Mouse (Mus musculus): Measurements from ENCODE around the gene Hlf. TPM values are rescaled to one million over a fixed set of nuclear protein-coding genes. Genes with fewer than 3 reads are reported as not detected.

The Hlf gene
- polyA plus RNA-seq, 1 experiment from 2014 or later: 6.6 TPM

- Histone ChIP-seq H3K27ac (ENCODE audit: low read length) (no peak overlapping the region), H3K4me2 (ENCODE audit: low read length) (no peak overlapping the region), H3K4me1 (ENCODE audit: control insufficient read depth, insufficient read depth, low read length) (no peaks in the 10 kb centered on the region), H3K27me3 (ENCODE audit: control insufficient read depth, insufficient read depth, low read depth, low read length) (no peaks in the 10 kb centered on the region), H3K9ac (ENCODE audit: low read depth, low read length) (no peak overlapping the region), H3K36me3 (ENCODE audit: control insufficient read depth, insufficient read depth, low read length) (no peaks in the 10 kb centered on the region), H3K4me3 (ENCODE audit: low read depth, low read length) (no peak overlapping the region), H3K9me3 (replicated peaks; ENCODE audit: control insufficient read depth, low read length, poor library complexity, severe bottlenecking) (no peaks in the 10 kb centered on the region)
- no peak for ATAC-seq
- WGBS: 93% methylated on average over 2 of the region's 2 CpGs
Observed at GRCm38 (mm10) chr11:90294622-90295021, 96.1 kb downstream of the Hlf start.

- ATAC-seq: no peak
- no peak overlapping the region for H3K4me3 ChIP-seq (ENCODE audit: low read depth, low read length)
- no peaks in the 10 kb centered on the region for H3K9me3 ChIP-seq (replicated peaks; ENCODE audit: control insufficient read depth, low read length, poor library complexity, severe bottlenecking)
Observed at GRCm38 (mm10) chr11:90292766-90293165, 97.9 kb downstream of the Hlf start.

GRCm38 (mm10) chr11:90291156-90291555, 99.5 kb downstream of the Hlf start:
- Histone ChIP-seq H3K9ac (ENCODE audit: low read depth, low read length) (no peak overlapping the region), H3K4me1 (ENCODE audit: control insufficient read depth, insufficient read depth, low read length) (no peaks in the 10 kb centered on the region), H3K27me3 (ENCODE audit: control insufficient read depth, insufficient read depth, low read depth, low read length) (no peaks in the 10 kb centered on the region), H3K4me3 (ENCODE audit: low read depth, low read length) (no peak overlapping the region), H3K36me3 (ENCODE audit: control insufficient read depth, insufficient read depth, low read length) (no peaks in the 10 kb centered on the region), H3K9me3 (replicated peaks; ENCODE audit: control insufficient read depth, low read length, poor library complexity, severe bottlenecking) (no peaks in the 10 kb centered on the region), H3K27ac (ENCODE audit: low read length) (no peak overlapping the region), H3K4me2 (ENCODE audit: low read length) (no peak overlapping the region)
- ATAC-seq: no peak
- WGBS: 40% methylated on average over 4 of the region's 4 CpGs

More at GRCm38 (mm10) chr11:90292766-90293165, 97.9 kb downstream of the Hlf start:
- H3K4me1 ChIP-seq (ENCODE audit: control insufficient read depth, insufficient read depth, low read length): no peaks in the 10 kb centered on the region
- no peaks in the 10 kb centered on the region for H3K36me3 ChIP-seq (ENCODE audit: control insufficient read depth, insufficient read depth, low read length)
- no peak overlapping the region for H3K27ac ChIP-seq (ENCODE audit: low read length)
- H3K27me3 ChIP-seq (ENCODE audit: control insufficient read depth, insufficient read depth, low read depth, low read length): no peaks in the 10 kb centered on the region
- H3K4me2 ChIP-seq (ENCODE audit: low read length): no peak overlapping the region
- no peak overlapping the region for H3K9ac ChIP-seq (ENCODE audit: low read depth, low read length)

GRCm38 (mm10) chr11:90286550-90287154, 104.0 kb downstream of the Hlf start:
- WGBS: 92% methylated on average over 6 of the region's 6 CpGs
- no peaks in the 10 kb centered on the region for H3K27me3 ChIP-seq (ENCODE audit: control insufficient read depth, insufficient read depth, low read depth, low read length)
- no peak overlapping the region for H3K9ac ChIP-seq (ENCODE audit: low read depth, low read length)
- H3K4me2 ChIP-seq (ENCODE audit: low read length): no peak overlapping the region
- H3K9me3 ChIP-seq (replicated peaks; ENCODE audit: control insufficient read depth, low read length, poor library complexity, severe bottlenecking): no peaks in the 10 kb centered on the region
- H3K27ac ChIP-seq (ENCODE audit: low read length): no peak overlapping the region
- H3K4me3 ChIP-seq (ENCODE audit: low read depth, low read length): no peak overlapping the region
- no peaks in the 10 kb centered on the region for H3K4me1 ChIP-seq (ENCODE audit: control insufficient read depth, insufficient read depth, low read length)
- no peaks in the 10 kb centered on the region for H3K36me3 ChIP-seq (ENCODE audit: control insufficient read depth, insufficient read depth, low read length)
- no peak for ATAC-seq

Other genes with a start within 250 kb of the Hlf start
- 23.2 and 23.3 TPM in 2 replicates for gene Gm45716, start 203.2 kb downstream of the Hlf start, polyA plus RNA-seq (2015; fragmentation: Nextera tagmentation; extraction: Ambion mirVana)
- gene Mmd, start 141.4 kb downstream of the Hlf start, polyA plus RNA-seq (2015; fragmentation: Nextera tagmentation; extraction: Ambion mirVana): 139 and 148 TPM in 2 replicates
- gene Stxbp4, start 247.2 kb upstream of the Hlf start, polyA plus RNA-seq (2015; fragmentation: Nextera tagmentation; extraction: Ambion mirVana): 17.4 and 19.6 TPM in 2 replicates
- 38.5 and 39.7 TPM in 2 replicates for gene Cox11, start 247.3 kb upstream of the Hlf start, polyA plus RNA-seq (2015; fragmentation: Nextera tagmentation; extraction: Ambion mirVana)

Data from midbrain, embryonic 16.5 days (tissue).